24 mouse cellular contexts compared by ENCODE assay signal in the genomic region with DNA sequence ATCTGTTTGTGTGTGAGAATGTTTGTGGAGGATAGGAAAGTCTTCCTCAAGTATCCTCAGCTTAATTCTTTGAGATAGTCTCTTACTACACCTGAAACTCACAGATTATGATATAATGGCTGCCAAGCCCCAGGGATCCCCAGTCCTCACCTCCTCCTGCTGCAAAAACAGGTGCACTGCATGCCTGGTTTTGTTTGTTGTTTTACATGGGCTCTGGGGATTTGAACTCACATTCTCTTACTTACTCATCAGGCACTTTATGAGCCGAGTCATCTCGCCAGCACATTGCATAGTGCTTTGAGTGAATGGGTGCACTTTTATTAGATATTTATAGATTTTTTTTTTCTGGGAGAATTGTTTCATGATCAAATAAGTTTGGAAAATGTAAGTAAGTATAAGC.
"Had no signal": no experiment of that assay in that cellular context is flagged by ENCODE, and none has a peak within 500 bp of the region (broad histone marks: within the 10 kb centered on the region; RNA-seq: fewer than 3 reads in every experiment).

No protein-coding gene starts in this region.

- DNase-seq: cerebellum, adult 9-11 months; cerebellum, postnatal 10 days; cerebellum, postnatal 14 days; cerebellum, postnatal 25 days; cerebellum, postnatal 36 days; embryo, embryonic 11 days; forebrain, postnatal 0 days; gastrocnemius, adult 2 months; gastrocnemius, postnatal 10 days; gastrocnemius, postnatal 14 days; gastrocnemius, postnatal 25 days; gastrocnemius, postnatal 36 days; heart, adult 11 months; heart, adult 18-20 months; heart, adult 2 months had no signal

- H3K4me3 ChIP-seq: embryonic facial prominence, embryonic 10.5 days; embryonic facial prominence, embryonic 12.5 days; embryonic facial prominence, embryonic 13.5 days; embryonic facial prominence, embryonic 15.5 days; erythroblast, embryonic 14.5 days; forebrain, embryonic 10.5 days; forebrain, embryonic 12.5 days; forebrain, embryonic 13.5 days; forebrain, embryonic 15.5 days; gastrocnemius, adult 2 months; heart, adult 2 months had no signal

- H3K27ac ChIP-seq: embryonic facial prominence, embryonic 10.5 days; embryonic facial prominence, embryonic 12.5 days; embryonic facial prominence, embryonic 13.5 days; embryonic facial prominence, embryonic 15.5 days; forebrain, embryonic 10.5 days; forebrain, embryonic 12.5 days; forebrain, embryonic 13.5 days; forebrain, embryonic 15.5 days; gastrocnemius, adult 2 months; heart, adult 2 months had no signal

- H3K36me3 ChIP-seq: embryonic facial prominence, embryonic 10.5 days; embryonic facial prominence, embryonic 12.5 days; embryonic facial prominence, embryonic 13.5 days; embryonic facial prominence, embryonic 15.5 days; forebrain, embryonic 10.5 days; forebrain, embryonic 12.5 days; forebrain, embryonic 15.5 days had no signal

- H3K27me3 ChIP-seq: embryonic facial prominence, embryonic 12.5 days; embryonic facial prominence, embryonic 13.5 days; embryonic facial prominence, embryonic 15.5 days; forebrain, embryonic 12.5 days; forebrain, embryonic 13.5 days; forebrain, embryonic 15.5 days had no signal
